Mouse (Mus musculus): ENCODE results near the gene Adam10.
A peak's percentile ranks its signal among the peaks of the same experiment; 100 is the strongest.

The Adam10 gene

GRCm38 (mm10) chr9:70678682-70679131 is at the start of gene Adam10:
Adam10 (plus strand) TSS chr9:70678997.
- peak; percentile 98 for DNase-seq

DNA sequence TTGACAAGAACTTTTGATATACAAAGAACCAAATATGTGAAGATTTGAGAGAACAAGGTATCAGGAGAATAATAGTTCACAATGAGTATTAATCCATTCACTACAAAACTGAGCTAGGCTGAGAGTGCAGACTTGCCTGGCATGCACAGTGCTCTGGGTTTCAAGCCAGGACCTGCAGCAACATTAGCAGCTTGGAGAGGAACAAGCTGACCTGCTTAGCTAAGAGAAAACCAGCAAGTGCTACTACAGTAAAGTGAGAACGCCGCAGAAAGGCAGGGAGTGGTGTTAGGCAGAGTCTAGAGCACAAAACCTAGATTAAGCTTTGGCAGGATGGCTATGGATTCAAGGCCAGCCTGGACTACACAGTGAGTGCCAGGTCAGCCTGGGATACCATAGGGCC is 49.1 kb upstream of the Adam10 start:
- no peak for DNase-seq

DNA sequence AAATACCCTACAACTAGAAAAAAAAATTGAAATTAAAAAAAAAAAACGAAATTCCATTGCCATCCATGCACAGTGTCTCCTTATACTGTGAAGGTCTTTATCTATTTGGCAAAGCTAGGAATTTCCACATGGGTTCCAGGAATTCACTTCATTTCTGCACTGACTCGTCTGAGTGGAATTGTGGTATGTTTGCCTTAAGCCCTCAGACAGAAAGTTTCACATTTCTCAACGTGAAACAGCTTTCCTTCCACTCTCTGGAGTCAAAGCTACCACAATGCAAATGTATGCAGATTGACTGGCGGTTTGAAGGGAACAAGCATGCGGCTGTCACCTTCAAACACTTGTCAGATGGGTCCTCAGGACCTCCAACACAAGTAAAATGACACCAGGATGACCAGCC is 47.1 kb upstream of the Adam10 start:
- no peak for DNase-seq

DNA sequence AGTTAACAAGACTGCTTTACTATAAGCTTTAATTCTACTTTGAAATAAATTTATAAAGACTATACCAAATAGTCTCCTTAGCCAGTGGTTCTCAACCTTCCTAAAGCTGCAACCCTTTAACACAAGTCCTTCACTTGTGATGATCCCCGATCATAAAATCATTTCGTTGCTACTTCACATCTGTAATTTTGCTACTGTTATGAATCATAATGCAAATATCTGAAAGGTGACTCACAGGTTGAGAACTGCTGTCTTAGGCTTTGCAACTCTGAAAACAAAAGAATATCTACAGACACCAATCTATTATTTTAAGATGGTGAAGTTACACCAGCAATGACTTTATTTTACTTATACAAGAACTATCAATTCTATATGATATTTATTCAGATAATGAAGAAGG is 42.0 kb upstream of the Adam10 start:
- no peak for DNase-seq

- no peak for DNase-seq
These were observed 28.5 kb upstream of the Adam10 start for GRCm38 (mm10) chr9:70650260-70650659.

DNA sequence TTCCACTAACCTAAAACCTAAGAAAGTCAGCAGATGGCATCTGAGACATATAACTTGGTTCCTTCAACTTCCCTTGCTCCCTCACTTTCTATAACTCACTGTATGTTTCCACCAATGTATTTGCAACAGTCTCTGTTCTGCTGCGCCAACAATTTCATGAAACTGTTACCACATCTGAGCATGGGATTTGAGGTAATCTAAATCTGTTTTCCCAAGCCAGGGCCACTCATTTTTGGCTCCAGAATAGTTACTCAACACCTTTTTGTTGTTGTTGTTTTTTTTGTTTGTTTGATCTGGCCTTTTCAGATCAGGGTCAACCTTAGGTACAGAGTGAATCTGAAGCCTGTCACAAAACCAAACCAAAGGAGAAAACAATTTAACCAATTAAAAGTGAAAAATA is 27.8 kb upstream of the Adam10 start:
- DNase-seq, result no peak

GRCm38 (mm10) chr9:70652221-70652620 is 26.6 kb upstream of the Adam10 start:
- DNase-seq, result no peak

DNA sequence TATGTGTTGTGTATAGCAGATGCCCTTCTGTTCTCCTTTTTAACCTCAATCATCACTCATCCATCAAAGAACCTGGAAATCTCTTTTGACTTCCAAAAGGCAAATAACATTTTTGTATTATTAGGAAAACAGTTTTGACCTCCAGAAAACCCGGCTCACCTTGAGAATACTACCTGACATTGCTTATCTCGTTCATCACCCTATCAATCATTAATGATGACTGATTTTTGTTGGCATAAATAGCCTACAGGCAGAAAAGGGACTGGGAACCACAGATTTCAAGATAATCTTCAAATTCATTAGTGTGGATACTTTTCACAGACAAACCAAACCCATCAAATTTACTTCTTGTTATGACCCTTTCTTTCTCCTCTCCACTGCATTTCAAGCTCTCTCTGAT is 24.9 kb upstream of the Adam10 start:
- no peak for DNase-seq

DNA sequence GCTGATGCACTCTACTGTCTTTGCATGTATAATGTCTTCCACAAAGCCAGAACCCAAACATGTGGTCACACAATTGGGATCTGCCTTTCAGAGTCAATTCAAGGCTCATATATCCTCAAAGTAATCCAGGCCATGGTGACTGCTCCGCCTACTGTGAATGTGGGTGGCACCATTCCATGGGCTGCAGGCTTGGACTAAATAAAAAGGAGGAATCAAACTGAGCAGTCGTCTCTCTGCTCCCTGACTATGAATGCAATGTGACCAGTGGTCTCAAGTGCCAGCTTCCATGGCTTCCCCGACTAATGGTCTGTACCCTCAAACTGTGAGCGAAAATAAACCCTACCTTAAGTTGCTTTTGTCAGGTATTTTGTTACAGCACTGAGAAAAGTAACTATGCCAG is 24.3 kb upstream of the Adam10 start:
- no peak for DNase-seq

DNA sequence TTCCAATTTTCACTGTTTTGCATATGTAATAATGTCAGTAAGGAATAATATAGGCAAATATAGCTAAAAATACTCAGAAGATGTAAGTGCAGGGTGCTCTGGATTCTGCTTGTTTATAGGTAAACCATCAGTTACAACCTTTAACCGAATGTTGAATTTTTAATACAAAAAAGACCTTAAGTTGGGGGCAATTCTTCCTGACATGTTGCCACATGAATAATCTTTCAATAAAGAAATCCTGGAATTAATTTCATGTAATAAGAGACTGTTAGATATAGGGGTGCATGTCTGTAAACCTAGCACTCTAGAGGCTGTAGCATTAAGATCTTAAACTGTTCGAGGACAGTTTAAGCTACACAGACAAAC is 23.1 kb upstream of the Adam10 start:
- no peak for DNase-seq

DNA sequence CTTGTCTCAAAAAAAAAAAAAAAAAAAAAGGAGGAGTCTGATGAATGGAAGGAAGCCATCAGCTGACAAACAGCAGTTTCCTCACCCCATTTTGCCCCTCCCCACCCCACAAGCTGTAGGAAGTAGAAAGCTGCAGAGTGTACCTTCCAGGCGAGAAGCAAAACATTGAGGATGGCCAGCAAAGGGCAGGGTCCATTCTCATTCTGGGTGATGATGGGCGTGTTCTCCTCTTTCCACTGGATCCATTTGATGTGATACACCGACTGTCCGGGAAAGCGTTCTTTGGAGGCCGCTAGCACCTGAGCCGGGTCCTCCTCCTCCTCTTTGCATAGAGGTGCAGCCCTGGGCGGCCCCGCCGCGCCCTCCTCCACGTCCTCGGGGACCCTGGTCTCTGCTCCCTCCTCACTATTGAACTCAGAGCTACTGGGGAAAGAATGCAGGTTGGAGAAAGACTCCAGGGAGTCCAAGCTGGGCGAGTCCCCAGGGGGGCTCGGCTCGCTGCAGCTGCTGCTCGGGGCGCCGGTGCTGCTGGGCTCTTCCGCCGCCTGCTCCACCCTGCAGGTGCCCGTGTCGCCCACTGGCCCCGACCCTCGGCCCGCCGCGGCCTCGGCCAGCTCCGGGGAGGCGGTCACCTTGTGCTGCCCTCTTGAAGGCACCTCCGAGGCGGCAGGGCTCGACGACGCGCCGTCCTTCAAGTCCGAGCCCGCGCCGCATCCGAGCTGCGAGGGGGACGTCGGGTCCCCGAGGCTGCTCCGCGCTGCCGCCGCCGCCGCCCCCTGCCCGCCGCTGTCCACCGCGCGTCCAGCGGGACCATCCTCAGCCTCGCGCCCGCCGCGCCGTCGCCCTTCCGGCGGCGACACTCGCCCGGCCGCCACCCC is 22.4 kb upstream of the Adam10 start, which contains the start of gene Gm10642:
TSS of gene Gm10642 (plus strand) at position 122 of the 878 bp plus-strand sequence.
- DNase-seq, result peak; percentile 79

- DNase-seq, result peak; percentile 98
These were observed 21.5 kb upstream of the Adam10 start, which contains the start of gene Mindy2 for GRCm38 (mm10) chr9:70657013-70657967. Mindy2 (minus strand) TSS chr9:70657174.

- DNase-seq, result no peak
These were observed 20.5 kb upstream of the Adam10 start for GRCm38 (mm10) chr9:70658266-70658665.

DNA sequence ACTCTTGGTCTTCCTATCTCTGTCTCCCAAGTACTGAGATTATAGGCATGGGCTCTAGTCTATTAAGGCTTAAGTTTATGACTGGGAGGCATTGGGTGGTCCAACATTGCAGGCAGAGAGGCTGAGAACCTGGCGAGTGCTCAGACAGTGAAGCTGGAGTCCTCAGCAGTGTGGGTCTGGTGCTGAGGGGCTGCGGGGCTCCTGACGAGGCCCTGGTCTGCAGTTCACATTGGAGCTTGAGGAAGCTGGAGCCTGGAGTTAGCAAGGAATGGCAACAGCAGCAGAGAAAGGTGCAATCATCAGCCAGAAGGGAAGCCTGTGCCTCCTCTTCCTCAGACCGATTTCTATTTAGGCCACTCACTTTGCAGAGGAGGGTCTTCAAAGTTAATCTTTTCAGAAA is 13.9 kb upstream of the Adam10 start:
- DNase-seq, result no peak

DNA sequence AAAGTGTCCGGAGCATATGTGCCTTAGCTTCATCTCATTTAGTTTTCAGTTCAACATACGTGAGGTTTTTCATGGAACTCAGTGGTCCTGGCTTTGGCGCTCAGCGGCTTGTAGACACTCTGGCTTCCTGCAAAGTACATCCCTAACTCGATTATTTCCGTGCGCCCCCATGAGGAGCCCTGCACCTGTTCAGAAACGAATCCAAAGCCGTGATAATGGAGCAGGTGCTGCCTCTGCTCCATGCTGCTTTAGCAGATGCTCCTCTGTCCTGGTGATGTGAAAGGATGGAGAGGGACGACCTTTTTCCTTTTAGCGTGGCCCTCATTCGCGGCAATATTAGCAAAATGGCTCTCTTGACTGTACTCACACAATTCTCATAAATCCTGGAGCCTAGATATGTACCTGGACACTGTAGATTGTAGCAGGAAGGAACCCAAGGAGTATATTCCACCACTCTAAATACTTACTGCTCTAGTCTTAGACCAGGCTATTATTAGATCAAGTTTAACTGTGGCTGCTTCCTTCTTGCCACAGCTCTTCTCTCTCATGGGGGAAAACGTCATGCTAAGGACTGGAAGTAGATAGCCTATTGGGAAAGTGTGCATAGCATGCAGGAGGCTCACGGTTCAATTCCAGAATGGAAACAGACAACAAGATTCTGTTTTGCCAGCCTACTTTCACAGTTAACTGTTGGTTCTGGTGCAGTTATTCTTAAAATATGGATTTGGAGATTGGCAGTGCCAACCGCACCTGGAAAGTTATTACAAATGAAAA is 13.2 kb upstream of the Adam10 start:
- no peak for DNase-seq

DNA sequence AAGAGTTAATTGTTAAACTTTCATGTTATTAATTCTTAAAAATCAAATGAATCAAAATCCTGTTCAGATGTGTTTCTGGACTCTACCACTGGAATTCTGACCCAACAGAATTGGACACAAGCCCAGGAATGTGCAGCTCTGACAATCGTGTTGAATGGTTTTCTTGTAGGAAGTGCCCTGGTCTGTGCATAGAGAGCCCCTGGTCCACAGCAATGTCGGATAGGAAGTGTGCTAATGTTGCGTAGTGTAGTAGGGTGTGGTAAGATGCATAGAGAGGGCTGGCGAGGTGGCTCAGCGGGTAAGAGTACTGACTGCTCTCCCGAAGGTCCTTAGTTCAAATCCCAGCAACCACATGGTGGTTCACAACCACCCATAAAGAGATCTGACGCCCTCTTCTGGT is 12.0 kb upstream of the Adam10 start:
- peak; percentile 15 for DNase-seq

DNA sequence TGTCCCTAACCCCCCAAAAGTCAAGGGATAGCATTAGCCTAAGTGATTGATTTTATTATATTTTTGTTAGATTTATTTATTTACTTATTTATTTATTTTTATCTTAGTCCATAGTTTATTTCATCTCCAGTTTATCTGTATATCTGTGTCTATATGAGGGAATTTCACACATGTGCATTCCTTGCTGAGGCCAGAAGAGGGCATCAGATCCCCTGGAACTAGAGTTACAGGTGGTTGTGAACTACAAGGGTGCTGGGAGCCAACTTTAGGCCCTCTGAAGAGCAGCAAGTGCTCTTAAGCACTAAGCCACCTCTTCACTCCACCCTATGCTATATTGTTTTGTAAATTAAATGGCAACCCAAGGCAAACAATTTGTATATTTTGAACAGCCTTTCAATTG is 10.7 kb upstream of the Adam10 start:
- no peak for DNase-seq

DNA sequence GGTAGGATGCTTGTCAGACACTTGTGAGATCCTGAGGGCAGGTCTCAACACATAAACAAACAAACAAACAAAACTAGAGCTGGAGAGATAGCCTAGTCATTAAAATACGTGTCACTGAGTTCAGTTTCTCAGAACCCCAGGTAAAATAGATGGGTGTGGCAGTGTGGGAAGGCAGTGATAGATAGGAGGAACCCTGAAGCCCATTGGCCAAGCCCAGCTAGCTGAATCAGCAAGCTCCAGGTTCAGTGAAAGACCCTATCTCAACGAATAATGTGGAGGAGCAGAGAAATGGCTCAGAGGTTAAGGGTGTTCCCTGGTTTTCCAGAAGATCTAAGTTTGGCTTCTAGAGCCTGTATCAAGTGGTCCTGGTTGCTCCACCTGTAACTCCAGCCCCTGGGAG is 9.6 kb upstream of the Adam10 start:
- DNase-seq, result no peak

- no peak for DNase-seq
These were observed 8.4 kb upstream of the Adam10 start for GRCm38 (mm10) chr9:70670381-70670780.

DNA sequence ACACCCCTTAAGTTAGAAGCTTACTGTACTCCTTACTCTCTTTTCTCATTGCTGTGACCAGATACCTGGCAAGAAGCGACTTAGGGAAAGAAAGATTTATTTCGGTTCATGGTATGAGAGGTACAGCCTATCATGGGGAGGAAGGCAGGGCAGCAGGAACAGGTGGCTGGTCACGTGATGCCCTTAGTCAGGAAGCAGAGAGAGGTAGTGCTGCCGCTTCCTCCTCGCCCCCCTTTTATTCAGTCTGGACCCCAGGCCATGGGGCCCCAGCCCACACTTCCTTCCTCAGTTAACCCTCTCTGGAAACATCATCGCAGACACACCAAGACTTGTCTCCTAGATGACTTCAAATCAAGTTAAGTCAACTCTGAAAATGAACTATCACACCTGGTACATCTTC is 7.5 kb upstream of the Adam10 start:
- DNase-seq, result no peak

DNA sequence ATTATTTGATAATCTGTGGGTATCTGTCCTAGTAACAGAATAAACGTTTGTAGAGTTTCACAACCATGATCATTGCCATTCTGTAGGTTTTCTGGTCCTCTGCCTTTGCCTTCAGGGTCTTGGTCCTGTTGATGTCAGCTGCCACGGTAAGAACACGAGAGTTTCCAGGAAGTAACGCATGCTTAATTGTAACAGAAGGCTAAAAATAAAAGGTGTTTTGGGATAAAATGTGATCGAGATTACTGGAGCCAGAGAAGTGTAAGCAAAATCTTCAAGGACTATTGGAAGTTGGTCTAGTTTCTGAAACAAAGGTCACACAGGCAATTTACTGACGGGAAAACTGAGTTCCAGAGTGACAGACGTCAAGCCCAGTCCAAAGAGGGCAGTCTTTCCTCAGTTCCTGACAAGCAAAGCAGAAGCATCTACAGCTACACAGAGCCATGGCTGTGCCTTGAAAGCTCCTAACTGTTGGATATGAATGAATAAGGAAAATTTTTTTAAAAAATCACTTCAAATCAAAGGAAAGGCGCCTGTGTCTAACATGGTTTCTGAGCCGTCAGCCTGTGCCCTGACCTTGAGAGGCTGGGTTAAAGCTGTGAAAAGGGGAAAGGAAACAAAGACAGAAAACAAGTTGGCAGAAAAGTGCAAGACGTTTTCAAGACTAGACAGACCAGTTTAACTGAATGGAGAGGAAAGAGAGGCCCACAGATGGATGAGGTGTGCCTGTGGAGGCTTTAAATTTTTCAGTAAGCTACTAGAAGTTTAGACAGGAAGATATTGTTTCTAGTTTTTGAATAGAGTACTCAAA is 6.8 kb upstream of the Adam10 start:
- peak; percentile 34 for DNase-seq

- no peak for DNase-seq
These were observed 5.1 kb upstream of the Adam10 start for GRCm38 (mm10) chr9:70673656-70674055.

Measured in kidney, adult 18-20 months (tissue).